Mouse (Mus musculus) stomach, postnatal 0 days (tissue): ENCODE measurements at regions not wholly inside any gene's neighbourhood (a gene's known extent, or its start where the extent isn't known, plus 50 kb on each side); places are given as distances from the start of the nearest gene placed in this dataset.

ENCODE experiments used
- CTCF ChIP-seq: IDR thresholded peaks from 2 replicates; pipeline ENCODE4 v1.5.1; 2016; ENCODE audit warnings: antibody characterized with exemption, low read depth, mild to moderate bottlenecking, moderate library complexity
- EP300 ChIP-seq: optimal IDR thresholded peaks from 2 replicates; pipeline ENCODE3; 2016; ENCODE audit warnings: antibody characterized with exemption

GRCm38 (mm10) chr4:87712691-87713090 lies 320.5 kb downstream of the Mllt3 start:
- TF ChIP-seq CTCF (no peak), EP300 (no peak)
